Mouse (Mus musculus) CD4-positive, CD25-positive, alpha-beta regulatory T cell, adult 4 months (primary cell): ENCODE results near the gene Ankzf1. TPM values are rescaled to one million over a fixed set of nuclear protein-coding genes. Genes with fewer than 3 reads are reported as not detected.
"Not testable (repeated sequence)": the region's sequence is repeated elsewhere in the genome, so short reads cannot be mapped to it uniquely, and the experiment has no call there.

ENCODE experiments used
- ATAC-seq: one replicate; pipeline ENCODE4 v1.8.0; 2017
- polyA plus RNA-seq, 2 experiments: library from polyadenylated mRNA; unstranded; fragments of 100-300 nt; shearing (Covaris generic); gene quantifications; one replicate each; pipeline ENCODE4 v1.2.1; 2017

Ankzf1 gene
- polyA plus RNA-seq, 2 experiments from 2014 or later: 24.5 to 49.2 TPM

DNA sequence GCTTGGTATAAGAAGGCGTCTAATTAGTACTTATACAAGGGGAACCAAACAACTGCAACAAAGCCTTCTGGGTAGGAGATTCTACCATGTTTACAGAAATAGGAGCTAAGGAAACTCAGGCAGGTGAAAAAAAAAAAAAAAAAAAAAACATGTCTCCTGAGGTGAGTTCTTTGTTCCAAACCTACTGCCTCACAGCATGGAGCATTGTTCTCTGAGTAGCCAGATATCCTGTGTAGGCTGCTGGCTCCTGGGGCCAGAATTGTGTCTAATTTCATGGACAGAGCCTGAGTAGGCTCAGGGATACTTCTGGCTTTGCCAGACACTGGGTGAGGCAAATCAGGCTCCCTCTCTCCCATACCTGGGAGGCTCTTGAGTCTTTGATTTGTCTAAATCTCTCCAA lies 35.7 kb downstream of the Ankzf1 start:
- no peak for ATAC-seq

DNA sequence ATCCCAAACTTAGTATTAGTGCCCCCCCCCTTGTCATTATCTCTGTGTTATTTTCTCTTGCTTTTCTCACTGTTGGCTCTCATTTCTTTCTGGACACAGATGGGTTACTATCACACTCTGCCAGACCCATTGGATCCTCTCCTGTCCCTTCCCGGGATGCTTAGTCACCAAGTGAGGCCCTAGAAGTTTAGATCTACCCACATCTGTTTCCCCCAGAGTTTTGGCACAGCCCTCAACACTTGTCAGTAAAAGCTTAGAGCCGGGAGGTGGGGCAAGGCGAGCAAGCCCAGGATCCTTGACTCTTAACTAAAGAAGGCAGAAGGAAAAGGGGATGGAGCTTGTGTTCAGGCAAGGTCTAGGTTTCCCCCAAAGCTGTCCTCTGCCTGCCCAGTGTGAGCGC lies 37.2 kb downstream of the Ankzf1 start:
- ATAC-seq: no peak

DNA sequence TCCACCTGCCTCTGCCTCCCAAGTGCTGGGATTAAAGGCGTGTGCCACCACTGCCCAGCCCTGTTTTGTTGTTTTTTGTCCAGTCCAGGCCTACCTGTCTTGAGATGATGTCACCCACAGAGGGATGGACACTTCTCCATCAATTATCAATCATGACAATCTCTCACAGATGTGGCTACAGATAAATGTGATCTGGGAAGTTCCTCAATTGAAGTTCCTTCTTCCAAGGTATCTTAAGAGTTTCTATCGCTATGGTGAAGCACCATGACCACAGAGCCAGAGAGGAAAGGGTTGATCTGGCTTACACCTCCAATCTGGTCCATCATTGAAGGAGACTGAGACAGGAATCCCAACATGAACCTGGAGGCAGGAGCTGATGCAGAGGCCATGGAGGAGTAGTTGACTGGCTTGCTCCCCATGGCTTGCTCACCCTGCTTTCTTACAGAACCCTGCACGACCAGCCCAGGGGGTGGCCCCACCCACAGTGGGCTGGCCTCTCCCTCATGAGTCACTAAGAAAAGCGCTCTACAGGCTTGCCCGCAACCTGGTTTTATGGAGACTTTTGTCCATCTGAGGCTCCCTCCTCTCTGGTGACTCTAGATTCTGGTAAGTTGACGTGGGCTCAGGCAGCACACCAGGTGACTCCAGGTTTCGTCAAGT lies 38.5 kb downstream of the Ankzf1 start:
- no peak for ATAC-seq

DNA sequence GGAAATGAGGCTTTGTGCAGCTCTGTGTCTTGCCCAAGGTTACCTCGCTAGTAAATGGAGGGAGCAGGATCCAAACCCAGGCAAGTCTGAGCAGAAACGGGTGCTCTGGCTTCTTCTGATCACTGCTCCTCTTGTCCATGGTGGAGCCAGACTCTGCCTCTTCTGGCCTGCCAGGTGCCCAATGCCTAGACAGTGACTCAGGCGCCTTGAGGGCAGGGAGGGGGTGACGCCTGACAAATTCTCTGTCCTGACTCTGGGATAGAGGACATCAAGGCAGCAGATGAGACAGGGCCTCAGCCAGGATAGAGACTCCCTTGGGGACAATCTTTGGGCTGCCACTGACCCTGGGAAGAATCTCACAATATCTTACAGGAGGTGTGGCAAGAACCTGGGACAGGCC lies 39.3 kb downstream of the Ankzf1 start:
- no peak for ATAC-seq

DNA sequence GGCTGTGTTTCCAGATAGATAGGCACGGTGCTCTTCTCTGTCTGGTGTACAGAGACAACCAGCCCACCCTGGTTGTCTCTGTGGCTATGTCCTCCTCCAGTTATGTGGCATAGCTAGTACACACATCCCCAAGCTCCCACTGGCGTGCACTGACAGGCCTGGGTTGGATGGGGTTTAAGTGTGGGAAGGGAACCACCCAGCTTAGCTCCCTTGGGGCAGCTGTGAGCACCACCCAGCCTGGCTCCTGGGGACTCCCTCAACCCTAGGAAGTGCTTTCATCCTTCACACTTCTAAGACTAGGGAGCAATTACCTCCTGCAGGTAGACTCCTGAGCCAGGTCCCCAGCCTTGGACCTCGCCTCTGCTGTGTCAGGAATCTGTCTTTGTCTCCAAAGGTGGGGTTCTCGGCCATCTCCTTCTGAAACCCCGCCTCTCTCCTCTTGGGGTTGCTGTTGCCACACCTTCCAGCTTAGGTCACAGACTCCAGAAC lies 39.8 kb downstream of the Ankzf1 start, which contains the start of gene A630095N17Rik:
Gene A630095N17Rik, minus strand, starts transcription at position 439 of the 489 bp plus-strand sequence.
- ATAC-seq: no peak

DNA sequence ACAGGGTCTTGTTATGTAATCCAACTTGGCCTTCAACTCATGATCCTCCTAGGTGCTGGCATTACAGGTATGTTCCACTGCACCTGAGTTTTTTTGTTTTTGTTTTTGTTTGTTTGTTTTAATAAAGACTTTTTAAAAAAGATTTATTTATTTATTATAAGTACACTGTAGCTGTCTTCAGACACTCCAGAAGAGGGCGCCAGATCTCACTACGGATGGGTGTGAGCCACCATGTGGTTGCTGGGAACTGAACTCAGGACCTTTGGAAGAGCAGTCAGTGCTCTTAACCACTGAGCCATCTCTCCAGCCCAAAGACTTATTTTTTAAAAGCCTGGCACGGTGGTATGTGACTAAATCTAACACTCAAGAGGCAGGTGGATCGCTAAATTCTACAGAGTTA lies 40.5 kb downstream of the Ankzf1 start:
- not testable (repeated sequence) for ATAC-seq

DNA sequence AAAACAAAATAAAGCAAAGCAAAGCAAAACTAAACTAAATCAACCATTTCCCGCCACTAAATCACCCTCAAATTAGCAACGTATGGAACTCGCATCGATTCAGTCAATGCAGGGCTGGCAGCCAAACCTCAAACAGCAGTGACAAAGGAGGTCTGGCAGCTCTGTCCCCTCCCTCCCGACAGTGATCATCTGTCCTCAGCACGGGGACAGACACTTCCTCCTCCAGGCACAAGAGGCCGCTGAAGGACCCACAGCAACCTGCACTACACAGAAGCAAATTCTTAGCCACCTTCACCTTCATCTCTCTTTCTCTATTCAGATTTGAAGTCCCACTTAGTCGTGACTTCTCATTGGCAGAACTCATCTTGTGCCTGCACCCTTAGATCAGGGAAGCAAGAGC lies 42.7 kb downstream of the Ankzf1 start:
- ATAC-seq: peak; percentile 63

DNA sequence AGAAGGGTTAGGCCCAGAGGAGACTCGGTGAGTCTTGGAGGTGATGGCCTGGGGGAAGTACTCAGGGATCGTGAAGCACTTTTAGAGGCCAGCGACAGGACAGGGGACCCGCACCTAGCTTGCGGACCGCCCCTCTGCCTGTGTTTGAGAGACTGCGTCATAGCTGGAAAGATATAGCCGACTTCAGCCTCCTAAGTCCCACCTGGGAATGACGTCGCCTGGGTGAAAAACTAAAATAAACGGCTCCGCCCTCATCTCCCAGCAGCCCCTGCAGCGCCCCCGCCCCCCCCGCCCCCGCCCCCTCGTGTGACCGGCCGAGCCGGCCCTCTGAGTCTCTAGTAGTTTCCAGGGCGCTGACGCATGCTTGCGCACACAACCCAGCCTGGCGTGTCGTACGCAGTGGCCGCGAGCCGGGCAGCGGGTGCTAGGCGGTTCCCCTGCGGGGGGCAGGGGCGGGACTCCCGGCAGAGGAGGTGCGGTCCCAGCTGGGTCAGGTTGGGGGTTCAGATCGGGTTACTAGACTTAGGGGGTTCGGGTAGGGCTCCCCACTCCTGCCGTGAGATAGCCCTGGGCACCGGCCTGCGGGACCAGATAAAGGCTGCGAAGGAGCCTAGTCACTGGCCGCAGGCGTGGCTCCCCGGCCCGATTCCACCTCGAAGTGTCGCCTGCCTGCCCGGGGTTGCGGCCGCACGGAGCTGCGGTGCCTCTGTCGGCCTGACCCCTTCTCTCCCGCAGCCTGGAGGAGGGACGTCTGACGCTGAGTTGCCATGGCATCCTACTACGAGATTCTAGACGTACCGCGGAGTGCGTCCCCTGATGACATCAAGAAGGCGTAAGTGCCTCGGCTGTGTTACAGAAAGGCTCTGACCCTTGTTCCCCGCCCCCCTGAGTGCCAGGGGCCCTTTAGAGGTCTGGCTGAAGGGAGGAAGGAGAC lies 44.4 kb downstream of the Ankzf1 start, which contains the start of gene Dnajb2:
Gene Dnajb2, plus strand, starts transcription at position 290 of the 934 bp plus-strand sequence.
- peak; percentile 74 for ATAC-seq

DNA sequence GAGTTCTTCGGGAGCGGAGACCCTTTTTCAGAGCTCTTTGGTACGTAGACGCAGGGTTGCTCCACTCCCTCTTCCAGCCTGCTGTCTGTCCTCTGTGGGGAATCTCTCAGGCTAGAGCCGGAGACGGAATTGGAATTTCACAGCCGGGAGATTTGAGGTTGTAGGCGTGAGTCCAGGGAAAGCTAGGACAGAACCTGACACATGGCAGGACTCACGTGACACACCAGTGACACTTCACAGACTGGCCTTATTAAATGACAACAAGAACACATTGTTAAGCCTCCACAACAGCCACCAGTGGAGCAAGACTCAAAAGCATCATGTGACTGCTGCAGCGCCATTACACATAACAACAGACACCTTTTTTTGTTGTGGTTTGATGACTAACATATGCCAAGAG lies 47.6 kb downstream of the Ankzf1 start:
- ATAC-seq: no peak

DNA sequence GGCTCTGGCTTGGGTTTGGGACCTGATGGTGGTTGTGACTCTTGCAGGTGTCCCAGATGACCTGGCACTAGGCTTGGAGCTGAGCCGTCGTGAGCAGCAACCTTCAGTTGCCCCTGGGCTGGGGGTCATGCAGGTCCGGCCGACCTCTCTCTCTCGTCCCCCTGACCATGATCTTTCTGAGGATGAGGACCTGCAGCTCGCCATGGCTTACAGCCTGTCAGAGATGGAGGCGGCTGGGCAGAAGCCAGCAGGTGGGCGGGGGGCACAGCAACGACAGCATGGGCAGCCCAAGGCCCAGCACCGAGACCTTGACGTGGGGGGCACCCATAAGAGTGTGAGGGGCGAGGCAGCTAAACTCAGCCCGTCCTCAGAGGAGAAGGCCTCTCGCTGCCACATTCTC lies 51.5 kb downstream of the Ankzf1 start:
- ATAC-seq: no peak

DNA sequence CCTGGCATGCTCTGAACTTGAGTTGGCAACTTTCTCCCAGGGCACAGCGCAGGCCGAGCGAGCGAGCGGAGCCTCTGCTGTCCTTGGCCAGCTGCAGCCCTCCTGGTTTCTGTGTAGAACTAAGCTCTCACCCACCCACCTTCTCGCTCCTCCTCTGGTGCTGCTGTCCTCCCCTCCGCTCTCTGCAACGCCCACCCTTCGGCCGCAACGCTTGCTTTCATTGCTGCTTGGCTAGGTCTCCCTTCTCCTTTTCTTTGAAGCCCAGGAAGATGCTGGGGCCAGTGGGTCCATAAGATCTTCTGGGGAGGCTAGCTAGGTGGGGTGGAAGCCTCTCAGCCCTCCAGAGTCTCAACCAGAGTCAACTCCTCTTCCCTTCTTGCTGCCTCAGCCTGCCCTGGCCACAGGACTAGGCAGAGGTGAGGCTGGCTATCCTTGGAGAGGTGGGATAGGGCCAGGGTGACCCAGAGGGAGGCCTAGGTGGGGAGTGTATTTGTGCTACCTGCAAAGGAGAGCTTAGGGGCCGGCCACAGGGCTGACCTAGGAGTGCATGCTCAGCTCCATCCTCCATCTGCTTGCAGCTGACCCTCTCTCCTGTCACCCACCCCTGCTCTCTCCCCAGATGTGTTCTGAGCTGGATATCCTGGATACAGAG lies 52.4 kb downstream of the Ankzf1 start:
- no peak for ATAC-seq

DNA sequence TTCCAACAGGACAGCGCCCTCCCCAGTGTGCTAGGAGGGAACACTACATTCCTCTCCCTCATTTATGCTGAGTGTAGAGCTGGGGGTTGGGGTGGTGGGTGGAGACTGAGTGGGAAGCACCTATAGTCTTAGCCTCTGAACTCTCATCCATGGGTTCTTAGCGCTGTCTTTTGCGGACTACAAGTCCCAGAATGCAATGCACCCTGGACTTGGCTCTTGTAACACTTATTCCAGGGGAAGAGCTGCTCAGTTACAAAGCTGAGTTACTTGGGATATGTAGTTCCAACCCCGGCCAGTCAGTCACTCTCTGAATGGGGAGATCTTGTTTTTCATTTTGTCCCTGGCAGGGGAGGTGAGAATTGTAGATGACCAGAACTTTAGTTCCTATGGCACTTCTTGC lies 52.9 kb downstream of the Ankzf1 start:
- ATAC-seq: peak; percentile 63

DNA sequence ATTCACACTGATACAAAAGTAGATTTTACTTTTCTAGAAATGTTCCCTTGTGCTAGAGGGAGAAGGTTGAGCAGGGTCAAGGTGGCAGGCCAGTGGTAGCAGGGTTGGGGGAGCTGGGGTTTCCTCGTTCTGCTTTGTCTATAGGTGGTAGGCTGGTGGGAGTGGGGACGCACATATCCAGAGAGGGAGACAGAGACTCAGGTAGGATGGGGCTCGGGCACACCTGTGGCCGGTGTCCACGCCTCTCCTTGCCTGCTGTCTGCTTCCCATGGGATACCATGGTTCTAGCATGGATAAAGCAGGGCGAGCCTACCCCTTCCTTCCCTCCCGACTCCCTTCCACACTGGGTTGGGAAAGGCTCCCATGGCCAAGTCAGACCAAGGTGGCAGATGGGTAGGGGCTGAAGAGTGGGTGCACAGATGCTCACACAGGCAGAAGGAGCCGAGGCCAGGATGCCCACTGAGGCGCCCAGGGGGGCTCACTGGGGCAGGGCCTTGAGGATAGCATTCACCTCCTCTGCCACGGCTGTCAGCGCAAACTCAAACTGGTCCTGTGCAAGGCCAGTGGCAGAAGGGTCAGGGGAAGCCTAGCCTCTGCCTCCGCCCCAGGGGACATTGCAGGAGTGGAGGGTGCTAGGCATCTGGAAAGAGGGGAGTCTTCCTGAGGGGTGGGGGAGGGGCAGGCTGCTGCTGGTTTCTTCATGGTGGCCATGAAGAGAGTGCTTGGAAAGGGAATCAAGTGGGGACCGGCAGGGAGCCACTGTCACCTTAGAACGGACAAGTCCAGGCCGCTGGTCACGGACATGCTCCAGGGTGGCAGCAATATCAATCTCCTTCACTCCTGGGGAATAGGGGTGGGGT lies 55.4 kb downstream of the Ankzf1 start:
- no peak for ATAC-seq

DNA sequence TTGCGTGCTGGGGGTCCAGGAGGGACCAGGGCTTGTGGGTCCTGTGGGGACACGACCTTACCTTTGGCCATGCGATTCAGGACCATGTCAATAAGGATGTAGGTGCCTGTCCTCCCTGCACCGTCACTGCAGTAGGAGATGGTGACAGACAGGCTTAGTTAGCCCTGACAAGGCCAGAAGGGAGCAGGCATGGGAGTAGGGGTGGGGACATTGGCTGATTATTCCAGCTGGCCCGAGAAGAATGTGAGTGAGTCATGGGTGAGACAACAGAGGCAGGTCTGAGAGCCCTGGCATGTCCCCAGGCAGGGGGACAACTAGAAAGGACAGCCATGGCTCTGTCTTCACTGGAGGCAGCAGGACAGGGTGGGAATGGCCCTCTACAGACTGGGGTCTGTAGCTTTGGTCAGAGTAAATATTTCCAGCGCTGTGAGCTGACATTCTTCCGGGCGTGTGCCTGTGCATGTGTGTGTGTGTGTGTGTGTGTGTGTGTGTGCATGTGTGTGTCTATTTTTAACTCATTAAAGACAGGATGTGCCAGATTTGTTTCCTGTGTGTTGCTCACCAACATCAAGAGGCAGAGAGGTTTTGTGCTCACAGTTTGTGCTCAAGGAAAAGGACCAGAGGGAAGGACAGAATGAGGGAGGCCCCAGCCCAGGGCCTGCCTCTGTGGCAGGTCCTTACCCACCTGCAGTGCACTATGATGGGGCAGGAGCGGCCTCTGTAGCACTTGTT lies 56.3 kb downstream of the Ankzf1 start:
- peak; percentile 58 for ATAC-seq

Other genes starting within 250 kb of the Ankzf1 start
- gene Ihh, start 240.5 kb upstream of the Ankzf1 start, polyA plus RNA-seq: not detected
- gene Nhej1, start 67.0 kb upstream of the Ankzf1 start, polyA plus RNA-seq: 10 to 100 TPM in 1 of 2 experiments, 1 to 10 TPM in 1; 6.1 to 15.3 TPM
- gene Slc23a3, start 58.3 kb upstream of the Ankzf1 start, polyA plus RNA-seq: under 1 TPM in 1 of 2 experiments, not detected in 1; 0.20 TPM
- 100 to 1,000 TPM; 125 to 195 TPM for gene Cnppd1, start 49.4 kb upstream of the Ankzf1 start, polyA plus RNA-seq
- 10 to 100 TPM; 19.2 to 32.9 TPM for gene Retreg2, start 49.4 kb upstream of the Ankzf1 start, polyA plus RNA-seq
- gene Zfand2b, start 23.5 kb upstream of the Ankzf1 start, polyA plus RNA-seq: 10 to 100 TPM; 54.7 to 71.9 TPM
- 1 to 10 TPM in 1 of 2 experiments, under 1 TPM in 1; 0.97 to 6.9 TPM for gene Abcb6, start 11.8 kb upstream of the Ankzf1 start, polyA plus RNA-seq
- 10 to 100 TPM; 10.1 to 12.4 TPM for gene Atg9a, start within 50 bp of the Ankzf1 start, polyA plus RNA-seq
- 10 to 100 TPM in 1 of 2 experiments, 1 to 10 TPM in 1; 8.0 to 19.2 TPM for gene Glb1l, start 18.7 kb downstream of the Ankzf1 start, polyA plus RNA-seq
- gene Stk16, start 18.7 kb downstream of the Ankzf1 start, polyA plus RNA-seq: 10 to 100 TPM; 56.9 to 62.7 TPM
- gene Tuba4a, start 27.7 kb downstream of the Ankzf1 start, polyA plus RNA-seq: 100 to 1,000 TPM; 141 to 164 TPM
- not detected for gene A630095N17Rik, start 40.0 kb downstream of the Ankzf1 start, polyA plus RNA-seq
- 10 to 100 TPM in 1 of 2 experiments, 1 to 10 TPM in 1; 10.0 to 10.3 TPM for gene Dnajb2, start 44.3 kb downstream of the Ankzf1 start, polyA plus RNA-seq
- under 1 TPM; 0.22 to 0.61 TPM for gene Ptprn, start 72.4 kb downstream of the Ankzf1 start, polyA plus RNA-seq
- not detected for gene Resp18, start 86.3 kb downstream of the Ankzf1 start, polyA plus RNA-seq
- 10 to 100 TPM; 56.0 to 90.5 TPM for gene Dnpep, start 125.8 kb downstream of the Ankzf1 start, polyA plus RNA-seq
- not detected for gene Des, start 168.2 kb downstream of the Ankzf1 start, polyA plus RNA-seq
- gene Speg, start 183.1 kb downstream of the Ankzf1 start, polyA plus RNA-seq: under 1 TPM in 1 of 2 experiments, not detected in 1; 0.03 TPM
- 10 to 100 TPM; 57.0 to 91.3 TPM for gene Gmppa, start 243.8 kb downstream of the Ankzf1 start, polyA plus RNA-seq